Mouse (Mus musculus): ENCODE measurements at regions not wholly inside any gene's neighbourhood (a gene's known extent, or its start where the extent isn't known, plus 50 kb on each side); places are given as distances from the start of the nearest gene placed in this dataset.

GRCm38 (mm10) chr16:42717075-42717827 is 158.4 kb upstream of the Zbtb20 start:
- TF ChIP-seq EP300 (IDR thresholded peaks at IDR 0.05) (no peak), CTCF (IDR thresholded peaks at IDR 0.05) (no peak)
